Mouse (Mus musculus) liver, embryonic 14.5 days (tissue): Measurements from ENCODE around the gene Ptprr.

Source experiments
- CTCF ChIP-seq: IDR thresholded peaks from 2 replicates; pipeline ENCODE4 v1.5.1; 2016; ENCODE audit warnings: antibody characterized with exemption, low read depth, control low read depth
- EP300 ChIP-seq: IDR thresholded peaks from 2 replicates; pipeline ENCODE4 v1.6.1; 2016; ENCODE audit warnings: antibody characterized with exemption, low read depth

- TF ChIP-seq CTCF (no peak), EP300 (no peak)
Observed at GRCm38 (mm10) chr10:116156699-116157098, 138.7 kb downstream of the Ptprr start.
